Mouse (Mus musculus) stomach, embryonic 14.5 days (tissue): ENCODE data around the gene Prkd2. TPM values are rescaled to one million over a fixed set of nuclear protein-coding genes. Genes with fewer than 3 reads are reported as not detected.

Experiments
- ATAC-seq: fragments of 200-750 bp; cut with Nextera tagmentation; 2 replicates; pipeline ENCODE4 v1.8.0; 2017; ENCODE audit warnings: low read depth, moderate TSS enrichment; ENCODE audit not compliant: insufficient number of reproducible peaks, insufficient read depth, low FRiP score
- H3K27ac ChIP-seq: fragments of 300-500 bp; sonication (generic); 2 replicates; pipeline ENCODE4 v1.5.1; 2014; ENCODE audit warnings: mild to moderate bottlenecking, low read length, moderate library complexity, mixed read lengths
- H3K27me3 ChIP-seq: fragments of 300-500 bp; sonication (generic); 2 replicates; pipeline ENCODE4 v1.6.1; 2014; ENCODE audit warnings: low read length, control low read depth, mixed read lengths; ENCODE audit not compliant: control insufficient read depth, insufficient read depth
- H3K36me3 ChIP-seq: fragments of 300-500 bp; sonication (generic); 2 replicates; pipeline ENCODE4 v1.6.1; 2014; ENCODE audit warnings: mild to moderate bottlenecking, control low read depth, low read length, moderate library complexity, mixed read lengths; ENCODE audit not compliant: control insufficient read depth, insufficient read depth
- H3K4me1 ChIP-seq: fragments of 300-500 bp; sonication (generic); 2 replicates; pipeline ENCODE4 v1.6.1; 2014; ENCODE audit warnings: low read length, control low read depth, mixed read lengths; ENCODE audit not compliant: control insufficient read depth, insufficient read depth
- H3K4me2 ChIP-seq: fragments of 300-500 bp; sonication (generic); replicated peaks from 2 replicates; pipeline ENCODE4 v1.6.1; 2014; ENCODE audit warnings: low read depth, low read length, control low read depth
- H3K4me3 ChIP-seq: fragments of 300-500 bp; sonication (generic); 2 replicates; pipeline ENCODE4 v1.5.1; 2014; ENCODE audit warnings: low read depth, low read length, control low read depth
- H3K9ac ChIP-seq: fragments of 300-500 bp; sonication (generic); replicated peaks from 2 replicates; pipeline ENCODE4 v1.6.1; 2014; ENCODE audit warnings: low read depth, mild to moderate bottlenecking, control low read depth, low read length, moderate library complexity, mixed read lengths
- H3K9me3 ChIP-seq: fragments of 300-500 bp; sonication (generic); 2 replicates; pipeline ENCODE4 v1.6.1; 2016; ENCODE audit warnings: low read depth, low read length, control low read depth; ENCODE audit not compliant: control insufficient read depth
- WGBS: fragments of 180-500 bp; shearing (Covaris S2); extraction: QIAGEN DNeasy Blood & Tissue Kit; methylation state at CpG from one replicate; pipeline ENCODE4 v1.1.7; 2014; 5-methylcytosine and 5-hydroxymethylcytosine counted together
- polyA plus RNA-seq: library from polyadenylated mRNA; unstranded; fragments of >200 nt; fragmentation: Nextera tagmentation; extraction: Ambion mirVana; gene quantifications from 2 replicates; pipeline ENCODE4 v1.2.1, GENCODE M21; 2014

Prkd2 gene
- polyA plus RNA-seq, 1 experiment from 2014 or later = 14.6 TPM

DNA sequence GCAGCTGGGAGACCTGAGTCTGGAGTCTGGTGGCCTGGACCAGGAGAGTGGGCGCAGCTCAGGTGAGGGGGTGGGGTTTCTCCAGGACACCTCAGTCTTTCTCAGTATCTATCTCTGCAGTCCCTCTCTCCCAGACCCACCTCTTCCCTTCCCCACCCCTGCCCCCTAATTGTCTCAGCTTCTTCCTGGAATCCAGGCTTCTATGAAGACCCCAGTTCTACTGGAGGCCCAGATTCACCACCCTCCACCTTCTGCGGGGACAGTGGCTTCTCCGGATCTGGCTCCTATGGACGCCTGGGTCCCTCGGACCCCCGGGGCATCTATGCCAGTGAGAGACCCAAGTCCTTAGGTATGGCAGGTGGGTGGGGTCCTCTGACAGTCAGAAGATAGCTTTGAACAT is 40.5 kb downstream of the Prkd2 start:
- Histone ChIP-seq H3K4me3 (no peak overlapping the region), H3K27ac (no peak overlapping the region), H3K4me2 (no peak overlapping the region), H3K36me3 (peaks cover 34% of the 10 kb centered on the region), H3K9ac (no peak overlapping the region), H3K4me1 (peaks cover 10% of the 10 kb centered on the region), H3K27me3 (0 out of 2 replicates have a peak, but pooled peaks cover 3% of the 10 kb centered on the region), H3K9me3 (peaks cover 15% of the 10 kb centered on the region)
- 92% methylated on average over 6 of the region's 6 CpGs for WGBS
- no peak for ATAC-seq

DNA sequence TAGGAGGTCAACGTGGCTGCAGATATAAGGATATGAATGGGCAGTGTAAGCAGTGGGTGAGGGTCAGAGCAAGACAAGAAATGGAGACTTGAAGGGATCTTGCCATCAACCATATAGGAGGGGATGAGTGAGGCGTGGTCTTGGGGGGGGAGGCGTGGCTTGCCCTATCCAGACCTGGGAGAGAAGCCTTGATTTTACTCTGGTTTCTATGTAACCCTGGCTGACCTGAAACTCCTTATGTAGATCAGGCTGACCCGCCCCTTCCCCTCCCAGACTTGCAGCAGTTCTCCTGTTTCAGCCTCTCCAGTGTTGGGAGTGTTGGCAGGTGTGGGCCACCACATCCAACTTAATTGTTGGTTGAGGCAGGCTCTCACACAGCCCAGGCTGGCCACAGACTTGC is 41.6 kb downstream of the Prkd2 start:
- no peak overlapping the region for H3K9ac ChIP-seq
- peaks cover 15% of the 10 kb centered on the region for H3K9me3 ChIP-seq
- peaks cover 34% of the 10 kb centered on the region for H3K36me3 ChIP-seq
- H3K4me2 ChIP-seq = no peak overlapping the region
- H3K27me3 ChIP-seq = 0 out of 2 replicates have a peak, but pooled peaks cover 3% of the 10 kb centered on the region
- WGBS = 67% methylated on average over 4 of the region's 4 CpGs
- no peak overlapping the region for H3K4me3 ChIP-seq
- H3K4me1 ChIP-seq = peaks cover 10% of the 10 kb centered on the region
- ATAC-seq = no peak
- no peak overlapping the region for H3K27ac ChIP-seq

DNA sequence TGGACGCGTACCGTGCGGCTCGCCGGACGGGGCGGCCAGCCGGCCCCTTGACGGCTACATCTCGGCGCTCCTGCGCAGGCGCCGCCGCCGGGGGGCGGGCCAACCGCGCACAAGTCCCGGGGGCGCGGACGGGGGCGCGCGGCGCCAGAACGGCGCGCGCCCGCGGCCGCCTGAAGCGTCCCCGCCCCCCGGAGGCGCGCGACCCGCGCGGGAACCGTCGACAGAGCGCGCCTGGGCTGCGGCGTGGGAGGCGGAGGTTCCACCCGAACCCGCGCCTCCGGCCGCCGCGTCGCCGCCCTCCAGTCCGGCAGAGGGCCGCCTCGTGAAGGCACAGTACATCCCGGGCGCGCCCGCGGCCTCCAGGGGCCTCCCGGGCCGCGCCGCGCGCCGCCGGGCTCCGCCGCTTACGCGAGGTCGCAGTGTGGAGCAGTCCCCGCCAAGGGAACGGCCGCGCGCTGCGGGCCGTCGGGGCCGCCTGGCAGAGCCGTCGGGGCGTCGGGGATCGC is 42.6 kb downstream of the Prkd2 start:
- Histone ChIP-seq H3K4me1 (peaks cover 6% of the 10 kb centered on the region), H3K9ac (no peak overlapping the region), H3K4me3 (peak overlapping the region; percentile 17), H3K4me2 (peak overlapping the region; percentile 23), H3K36me3 (peaks cover 34% of the 10 kb centered on the region), H3K27ac (no peak overlapping the region), H3K9me3 (peaks cover 15% of the 10 kb centered on the region), H3K27me3 (0 out of 2 replicates have a peak, but pooled peaks cover 3% of the 10 kb centered on the region)
- WGBS = 22% methylated on average over 93 of the region's 95 CpGs
- ATAC-seq = 0 out of 2 replicates have a peak, but pooled peaks have one; percentile 12

DNA sequence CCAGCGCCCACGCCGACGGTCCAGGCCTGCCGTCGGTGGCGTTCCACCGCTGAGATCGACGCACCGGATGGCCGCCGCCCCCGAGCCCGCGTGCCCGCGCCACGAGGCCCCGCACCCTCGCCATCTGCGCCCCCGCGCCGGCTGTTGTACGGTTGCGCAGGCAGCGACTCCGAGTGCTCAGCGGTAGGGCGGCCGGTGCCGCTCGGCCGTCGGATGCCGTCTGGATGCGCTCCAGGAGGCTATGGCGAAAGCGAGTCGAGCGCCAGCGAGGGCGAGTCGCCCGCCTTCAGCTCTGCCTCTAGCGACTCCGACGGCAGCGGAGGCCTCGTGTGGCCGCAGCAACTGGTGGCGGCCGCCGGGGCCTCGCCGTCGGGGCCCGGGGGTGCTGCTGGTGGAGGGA is 43.2 kb downstream of the Prkd2 start:
- ATAC-seq = no peak
- peaks cover 3% of the 10 kb centered on the region; the same call in 1 of the 2 replicates for H3K4me1 ChIP-seq
- H3K27ac ChIP-seq = no peak overlapping the region
- H3K27me3 ChIP-seq = 0 out of 2 replicates have a peak, but pooled peaks cover 3% of the 10 kb centered on the region
- WGBS = 59% methylated on average over 59 of the region's 59 CpGs
- no peak overlapping the region for H3K9ac ChIP-seq
- H3K4me2 ChIP-seq = no peak overlapping the region
- peaks cover 15% of the 10 kb centered on the region for H3K9me3 ChIP-seq
- H3K36me3 ChIP-seq = peaks cover 34% of the 10 kb centered on the region
- H3K4me3 ChIP-seq = peak overlapping the region; percentile 17; the same call in 1 of the 2 replicates

DNA sequence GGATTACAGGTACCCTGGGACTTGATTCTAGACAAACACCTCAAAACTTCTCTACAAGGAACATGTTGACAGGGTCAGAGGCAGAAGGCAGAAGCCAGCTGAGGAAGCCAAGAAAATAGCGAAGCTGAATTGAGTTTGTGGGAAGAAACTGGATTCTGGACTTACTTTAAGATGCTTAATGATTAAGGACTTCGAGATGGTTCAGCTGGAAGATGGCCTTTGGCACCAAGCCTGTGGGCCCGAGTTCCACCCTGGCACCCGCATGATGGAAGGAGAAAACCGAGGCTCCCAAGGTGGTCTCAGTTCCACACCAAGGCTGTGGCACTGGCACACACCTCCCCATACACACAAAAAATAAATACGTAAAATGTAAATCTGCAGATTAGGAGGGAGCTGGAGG is 47.8 kb downstream of the Prkd2 start:
- Histone ChIP-seq H3K4me3 (no peak overlapping the region), H3K9ac (no peak overlapping the region), H3K27ac (peak overlapping the region; percentile 95), H3K4me1 (peaks cover 20% of the 10 kb centered on the region; the same call in 1 of the 2 replicates), H3K9me3 (peaks cover 7% of the 10 kb centered on the region), H3K36me3 (peaks cover 21% of the 10 kb centered on the region), H3K27me3 (no peaks in the 10 kb centered on the region), H3K4me2 (peak overlapping the region; percentile 59)
- 19% methylated on average over 6 of the region's 6 CpGs for whole genome bisulfite sequencing
- ATAC-seq = no peak

DNA sequence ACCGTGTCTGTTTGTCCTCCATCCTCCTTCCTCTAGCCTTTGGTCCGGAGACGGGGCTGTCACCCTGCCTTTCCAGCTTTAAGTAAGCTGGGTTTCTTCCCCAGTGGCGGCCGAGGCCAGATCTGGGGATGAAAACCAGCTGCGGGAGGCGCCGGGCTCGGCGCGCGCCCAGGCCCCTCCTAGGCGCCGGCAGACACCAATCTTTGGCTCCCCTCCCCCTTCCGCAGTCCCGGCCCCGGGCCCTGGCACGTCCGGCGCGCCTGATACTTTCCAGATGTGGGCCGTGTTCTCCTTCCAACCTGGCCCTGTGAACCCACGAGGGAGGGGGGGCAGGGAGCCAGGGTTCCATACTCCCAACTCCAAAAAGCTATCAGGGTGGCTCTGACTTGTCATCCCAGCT is 48.2 kb downstream of the Prkd2 start:
- Histone ChIP-seq H3K4me1 (peaks cover 20% of the 10 kb centered on the region; the same call in 1 of the 2 replicates), H3K36me3 (peaks cover 17% of the 10 kb centered on the region), H3K4me3 (no peak overlapping the region), H3K9ac (no peak overlapping the region), H3K27ac (peak overlapping the region; percentile 95), H3K27me3 (no peaks in the 10 kb centered on the region), H3K4me2 (peak overlapping the region; percentile 59; the same call in 1 of the 2 replicates), H3K9me3 (peaks cover 3% of the 10 kb centered on the region)
- peak; percentile 75 for ATAC-seq
- WGBS = under 1% methylated on average over 23 of the region's 23 CpGs

DNA sequence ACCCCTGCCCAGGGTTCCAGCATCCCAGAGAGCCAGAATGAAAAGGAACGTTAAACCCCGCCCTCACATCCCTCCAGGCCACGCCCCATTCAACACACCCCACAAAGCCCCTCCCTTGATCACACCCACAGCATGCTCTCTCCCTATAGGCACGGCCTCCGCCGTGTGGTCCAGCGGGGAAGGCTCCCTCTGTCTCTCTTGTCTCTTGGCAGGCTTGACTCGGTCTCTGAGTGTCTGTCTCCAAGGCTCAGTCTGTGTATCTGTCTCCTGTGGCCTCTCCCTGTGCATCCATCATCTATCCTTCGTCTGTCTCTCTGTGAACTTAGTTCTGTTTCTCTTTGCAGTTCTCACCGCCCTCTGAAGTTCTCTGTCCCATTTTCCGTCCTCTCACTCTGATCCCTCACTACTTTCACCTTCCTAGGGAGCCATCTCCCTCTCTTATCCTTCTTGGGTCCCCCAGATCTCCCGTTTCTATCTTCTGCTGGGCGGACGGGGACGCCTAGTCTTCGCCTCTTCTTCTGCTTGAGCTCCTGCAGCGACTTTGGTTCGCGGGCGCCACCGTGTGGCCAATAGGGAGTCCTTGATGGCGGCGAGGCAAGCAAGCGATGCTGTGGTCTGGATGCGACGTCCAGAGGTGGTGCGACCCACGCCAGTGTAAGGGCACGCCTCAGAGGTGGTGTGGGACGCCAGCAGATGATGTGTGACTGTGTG is 49.1 kb downstream of the Prkd2 start, which contains the start of gene Gng8:
Gene Gng8, plus strand, starts transcription at position 146 of the 711 bp plus-strand sequence.
- Histone ChIP-seq H3K4me3 (peak within 1 kb of the TSS; percentile 26), H3K36me3 (peaks cover 8% of the 10 kb centered on the region), H3K27me3 (no peaks in the 10 kb centered on the region), H3K9ac (no peak within 1 kb of the TSS), H3K4me1 (peaks cover 20% of the 10 kb centered on the region; the same call in 1 of the 2 replicates), H3K4me2 (peak within 1 kb of the TSS; percentile 59), H3K9me3 (no peaks in the 10 kb centered on the region), H3K27ac (peak within 1 kb of the TSS; percentile 95)
- peak; percentile 79 for ATAC-seq
- under 1% methylated on average over 30 of the region's 30 CpGs for whole genome bisulfite sequencing

DNA sequence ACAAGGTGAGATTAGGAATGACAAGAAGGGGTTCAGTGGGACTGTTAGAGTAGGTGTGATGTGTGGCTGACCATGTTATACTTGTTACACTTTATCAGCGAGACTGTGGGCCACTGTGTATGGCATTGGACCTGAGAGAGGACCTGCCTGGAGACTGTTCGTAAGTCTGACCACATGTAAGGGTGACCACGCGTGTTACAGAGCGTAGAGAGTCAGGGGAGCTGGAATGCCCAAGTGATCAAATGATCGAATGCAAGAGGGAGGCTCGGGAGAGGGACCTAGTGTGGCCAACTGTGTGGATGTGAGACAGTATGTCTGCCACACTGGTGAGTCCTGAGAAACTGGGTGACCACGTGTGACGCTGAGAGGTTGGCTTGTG is 49.6 kb downstream of the Prkd2 start:
- no peaks in the 10 kb centered on the region for H3K9me3 ChIP-seq
- peak overlapping the region; percentile 59 for H3K4me2 ChIP-seq
- H3K36me3 ChIP-seq = peaks cover 4% of the 10 kb centered on the region
- H3K27ac ChIP-seq = no peak overlapping the region
- H3K27me3 ChIP-seq = no peaks in the 10 kb centered on the region
- H3K4me1 ChIP-seq = peaks cover 20% of the 10 kb centered on the region; the same call in 1 of the 2 replicates
- H3K4me3 ChIP-seq = peak overlapping the region; percentile 26
- WGBS = 42% methylated on average over 9 of the region's 9 CpGs
- no peak overlapping the region for H3K9ac ChIP-seq
- no peak for ATAC-seq
